Comparison of ENCODE assay signal across 19 mouse cellular contexts in genomic region chr2:128134948-128135347, GRCm38 (mm10). TPM values are rescaled to one million over a fixed set of nuclear protein-coding genes. Genes with fewer than 3 reads are reported as not detected.
DNase-seq lines count a peak whose midpoint lies in the region; ATAC-seq and TF ChIP-seq lines count a peak whose summit lies in the region.
"Had no signal": no experiment of that assay in that cellular context is flagged by ENCODE, and none has a peak within 500 bp of the region (broad histone marks: within the 10 kb centered on the region; RNA-seq: fewer than 3 reads in every experiment).

No protein-coding gene starts in this region.

- no peak overlapping the region for H3K9ac ChIP-seq in kidney, postnatal 0 days (ENCODE audit: low read depth, low read length)
- no peak overlapping the region for H3K9ac ChIP-seq in midbrain, postnatal 0 days (replicated peaks; ENCODE audit: low read length, poor library complexity, severe bottlenecking)
- no peak overlapping the region for H3K9ac ChIP-seq in midbrain, embryonic 14.5 days (replicated peaks; ENCODE audit: low read length)
- H3K9ac ChIP-seq: heart, embryonic 15.5 days; hindbrain, embryonic 15.5 days had no signal

- peaks cover 11% of the 10 kb centered on the region; the same call in 1 of the 2 replicates for H3K36me3 ChIP-seq in kidney, postnatal 0 days (ENCODE audit: insufficient read depth, low read length)
- H3K36me3 ChIP-seq in midbrain, postnatal 0 days (ENCODE audit: insufficient read depth, low read length) = no peaks in the 10 kb centered on the region
- 0 out of 2 replicates have a peak, but pooled peaks cover 13% of the 10 kb centered on the region for H3K36me3 ChIP-seq in midbrain, embryonic 14.5 days (ENCODE audit: control insufficient read depth, insufficient read depth, low read length)

- no peak for ATAC-seq in kidney, postnatal 0 days (replicated peaks; ENCODE audit: low FRiP score, low read depth)
- ATAC-seq in midbrain, postnatal 0 days (ENCODE audit: low FRiP score) = no peak
- no peak for ATAC-seq in midbrain, embryonic 14.5 days (ENCODE audit: low FRiP score, low TSS enrichment)
- ATAC-seq: forebrain, embryonic 14.5 days; inflammation-experienced regulatory T-cells, adult 6 months had no signal

- TF ChIP-seq CTCF in kidney, postnatal 0 days (IDR thresholded peaks at IDR 0.05; ENCODE audit: low read depth) = peak; percentile 40; the same call in 1 of the 2 replicates
- 0 out of 2 replicates have a peak, but pooled peaks have one; percentile 11 for TF ChIP-seq CTCF in midbrain, postnatal 0 days (IDR thresholded peaks at IDR 0.05)

- no peak overlapping the region for H3K4me2 ChIP-seq in kidney, postnatal 0 days (ENCODE audit: low read length)
- no peak overlapping the region for H3K4me2 ChIP-seq in midbrain, postnatal 0 days (ENCODE audit: low read depth, low read length, poor library complexity, severe bottlenecking)
- H3K4me2 ChIP-seq in midbrain, embryonic 14.5 days (ENCODE audit: low read length) = no peak overlapping the region
- H3K4me2 ChIP-seq: heart, embryonic 11.5 days; heart, embryonic 15.5 days; hindbrain, embryonic 15.5 days had no signal

- H3K4me1 ChIP-seq in kidney, postnatal 0 days (replicated peaks; ENCODE audit: insufficient read depth, low read length) = 0 out of 2 replicates have a peak, but pooled peaks cover 7% of the 10 kb centered on the region
- H3K4me1 ChIP-seq in midbrain, postnatal 0 days (ENCODE audit: insufficient read depth, low read length) = no peaks in the 10 kb centered on the region
- peaks cover 15% of the 10 kb centered on the region for H3K4me1 ChIP-seq in midbrain, embryonic 14.5 days (ENCODE audit: control insufficient read depth, insufficient read depth, low read length)

- 54% methylated on average over 8 of the region's 8 CpGs for WGBS in kidney, postnatal 0 days
- 72% methylated on average over 8 of the region's 8 CpGs for WGBS in midbrain, postnatal 0 days
- WGBS in midbrain, embryonic 14.5 days = 78% methylated on average over 8 of the region's 8 CpGs

- no peaks in the 10 kb centered on the region for H3K9me3 ChIP-seq in kidney, postnatal 0 days (replicated peaks; ENCODE audit: low read length)
- no peaks in the 10 kb centered on the region for H3K9me3 ChIP-seq in midbrain, postnatal 0 days (ENCODE audit: low read length)
- H3K9me3 ChIP-seq in midbrain, embryonic 14.5 days (ENCODE audit: control insufficient read depth, low read length) = no peaks in the 10 kb centered on the region
- H3K9me3 ChIP-seq: embryonic facial prominence, embryonic 10.5 days; forebrain, embryonic 10.5 days; heart, embryonic 15.5 days; hindbrain, embryonic 15.5 days had no signal

- peak; percentile 35 to 49 for DNase-seq in cerebellum, postnatal 10 days
- no peak for DNase-seq in cerebellum, postnatal 4 days (ENCODE audit: low spot score in 2 of 2)
- DNase-seq in kidney, postnatal 0 days (ENCODE audit: low spot score) = no peak
- DNase-seq in kidney, postnatal 25 days = no peak
- DNase-seq in midbrain, postnatal 0 days (ENCODE audit: low spot score) = no peak
- DNase-seq in midbrain, embryonic 14.5 days = no peak
- DNase-seq in lung, postnatal 4 days = no peak
- DNase-seq: adrenal gland, adult 8-10 months; adrenal gland, postnatal 36 days; cerebellum, adult 9-10 months; cerebellum, postnatal 36 days; heart, adult 18-20 months had no signal

- H3K27ac ChIP-seq in kidney, postnatal 0 days = no peak overlapping the region
- H3K27ac ChIP-seq in midbrain, postnatal 0 days (ENCODE audit: low read depth, low read length) = no peak overlapping the region
- no peak overlapping the region for H3K27ac ChIP-seq in midbrain, embryonic 14.5 days (replicated peaks; ENCODE audit: low read depth, low read length)
- H3K27ac ChIP-seq: embryonic facial prominence, embryonic 10.5 days; forebrain, embryonic 10.5 days; heart, embryonic 15.5 days; hindbrain, embryonic 15.5 days had no signal

- no peak overlapping the region for H3K4me3 ChIP-seq in kidney, postnatal 0 days (replicated peaks; ENCODE audit: low read depth, low read length)
- no peak overlapping the region for H3K4me3 ChIP-seq in midbrain, postnatal 0 days (ENCODE audit: low read depth, low read length)
- no peak overlapping the region for H3K4me3 ChIP-seq in midbrain, embryonic 14.5 days (replicated peaks; ENCODE audit: low read depth, low read length)
- H3K4me3 ChIP-seq: embryonic facial prominence, embryonic 10.5 days; forebrain, embryonic 10.5 days; heart, embryonic 15.5 days; hindbrain, embryonic 15.5 days had no signal

- H3K27me3 ChIP-seq in kidney, postnatal 0 days (ENCODE audit: insufficient read depth, low read length) = no peaks in the 10 kb centered on the region
- H3K27me3 ChIP-seq in midbrain, postnatal 0 days (ENCODE audit: insufficient read depth, low read length) = no peaks in the 10 kb centered on the region
- H3K27me3 ChIP-seq in midbrain, embryonic 14.5 days (ENCODE audit: control insufficient read depth, insufficient read depth, low read length) = no peaks in the 10 kb centered on the region
- H3K27me3 ChIP-seq: heart, embryonic 15.5 days; hindbrain, embryonic 15.5 days had no signal

RNA-seq across cellular contexts. Expression of gene Bcl2l11, which starts 9.1 kb away (rescaled TPM):
- polyA plus RNA-seq in kidney, postnatal 0 days (2015; fragmentation: Nextera tagmentation; extraction: Ambion mirVana) = 15.7 and 16.5 TPM in 2 replicates
- total RNA-seq in midbrain, postnatal 0 days (2014; rRNA removed) = 6.5 and 13.1 TPM in 2 replicates
- 3.7 and 5.1 TPM in 2 replicates for polyA plus RNA-seq in midbrain, postnatal 0 days (2015; fragmentation: Nextera tagmentation; extraction: Ambion mirVana)
- 8.7 and 13.3 TPM in 2 replicates for polyA plus RNA-seq in midbrain, embryonic 14.5 days (2014; fragmentation: Nextera tagmentation; extraction: Ambion mirVana)

Comparison
In these comparisons a context has a peak if more than half of its experiments do, and no peak if none do; other contexts are left out.
1. DNase-seq: peak in cerebellum, postnatal 10 days (2 of 2); none in cerebellum, postnatal 4 days (0 of 2), kidney, postnatal 0 days (single experiment), kidney, postnatal 25 days (0 of 2), midbrain, postnatal 0 days (single experiment), midbrain, embryonic 14.5 days (single experiment) and lung, postnatal 4 days (0 of 2).